Mouse (Mus musculus) CH12.LX (cell line): Measurements from ENCODE around the gene Tm9sf2. TPM values are rescaled to one million over a fixed set of nuclear protein-coding genes. Genes with fewer than 3 reads are reported as not detected.

ENCODE experiments used
- DNase-seq: peaks from one replicate; pipeline ENCODE4 v3.0.0-alpha.2; 2013; ENCODE audit errors: extremely low read depth
- H3K27ac ChIP-seq: 2 replicates; pipeline ENCODE4 v1.5.1; 2012; ENCODE audit warnings: low read depth, mild to moderate bottlenecking, control low read depth, moderate library complexity; ENCODE audit not compliant: insufficient read depth
- H3K27me3 ChIP-seq: replicated peaks from 2 replicates; pipeline ENCODE3; 2012; ENCODE audit warnings: inconsistent platforms
- H3K36me3 ChIP-seq, 2 experiments: replicated peaks in 1 of 2; 2 replicates each; pipeline versions ENCODE3 to v1.6.1; 2012; ENCODE audit warnings: inconsistent platforms in 1 of 2, low read length in 1 of 2, mild to moderate bottlenecking in 1 of 2, mixed read lengths in 1 of 2, moderate library complexity in 1 of 2; ENCODE audit not compliant: control insufficient read depth in 1 of 2, insufficient read depth in 1 of 2
- H3K4me1 ChIP-seq, 2 experiments: 2 replicates each; pipeline ENCODE4 v1.6.1; 2012; ENCODE audit warnings: inconsistent platforms in 1 of 2, moderate library complexity in 1 of 2; ENCODE audit not compliant: insufficient read depth in 2 of 2, control insufficient read depth in 1 of 2
- H3K4me2 ChIP-seq: 2 replicates; pipeline ENCODE4 v1.6.1; 2012; ENCODE audit warnings: low read depth, mild to moderate bottlenecking, control low read depth; ENCODE audit not compliant: poor library complexity, insufficient read depth, severe bottlenecking
- H3K4me3 ChIP-seq, 3 experiments: fragments of 150-350 bp in 1 of 3; sonication (generic) in 1 of 3; replicated peaks in 1 of 3; 2 replicates each; pipeline versions ENCODE3 to v1.5.1; 2011 to 2012; ENCODE audit warnings: low read depth in 2 of 3, low read length in 2 of 3, mild to moderate bottlenecking in 2 of 3, moderate library complexity in 2 of 3, control low read depth in 1 of 3, improper control_type of control experiment in 1 of 3, inconsistent platforms in 1 of 3, mixed read lengths in 1 of 3; ENCODE audit not compliant: poor library complexity in 1 of 3
- H3K79me2 ChIP-seq: replicated peaks from 2 replicates; pipeline ENCODE4 v1.6.1; 2012; ENCODE audit warnings: mild to moderate bottlenecking, moderate library complexity; ENCODE audit not compliant: control insufficient read depth, poor library complexity, insufficient read depth, severe bottlenecking; ENCODE audit errors: extremely low read depth
- H3K9ac ChIP-seq: 2 replicates; pipeline ENCODE4 v1.6.1; 2012; ENCODE audit warnings: low read depth, mild to moderate bottlenecking, control low read depth, moderate library complexity; ENCODE audit not compliant: insufficient read depth
- H3K9me3 ChIP-seq: replicated peaks from 2 replicates; pipeline ENCODE3; 2012; ENCODE audit warnings: low read length, inconsistent platforms, mixed read lengths
- BHLHE40 ChIP-seq: IDR thresholded peaks from 2 replicates; pipeline ENCODE4 v1.6.1; 2011; ENCODE audit warnings: mild to moderate bottlenecking, low read depth, low read length, improper control_type of control experiment
- CHD2 ChIP-seq: IDR thresholded peaks from 2 replicates; pipeline ENCODE4 v1.6.1; 2011; ENCODE audit warnings: low read length, improper control_type of control experiment
- CTCF ChIP-seq, 2 experiments: IDR thresholded peaks in 1 of 2; conservative IDR thresholded peaks in 1 of 2; 2 replicates each; pipeline ENCODE4 v1.5.1; 2011 to 2012; ENCODE audit warnings: low read depth in 2 of 2, low read length in 2 of 2, improper control_type of control experiment in 1 of 2, inconsistent platforms in 1 of 2, mild to moderate bottlenecking in 1 of 2, moderate library complexity in 1 of 2
- EP300 ChIP-seq: IDR thresholded peaks from 2 replicates; pipeline ENCODE4 v1.6.1; 2011; ENCODE audit warnings: low read length, improper control_type of control experiment
- ETS1 ChIP-seq: conservative IDR thresholded peaks from 2 replicates; pipeline ENCODE4 v1.6.1; 2012; ENCODE audit warnings: low read depth, mild to moderate bottlenecking, inconsistent platforms, low read length, improper control_type of control experiment, moderate library complexity
- GABPA ChIP-seq: IDR thresholded peaks from 2 replicates; pipeline ENCODE4 v1.6.1; 2012; ENCODE audit warnings: low read depth, low read length, improper control_type of control experiment, inconsistent platforms; ENCODE audit not compliant: insufficient replicate concordance
- HCFC1 ChIP-seq: IDR thresholded peaks from 2 replicates; pipeline ENCODE4 v1.6.1; 2012; ENCODE audit warnings: low read depth, mild to moderate bottlenecking, inconsistent platforms, low read length, improper control_type of control experiment
- IRF4 ChIP-seq: IDR thresholded peaks from 2 replicates; pipeline ENCODE4 v1.6.1; 2014; ENCODE audit warnings: low read depth, mild to moderate bottlenecking, inconsistent platforms, low read length, improper control_type of control experiment
- JUN ChIP-seq: IDR thresholded peaks from 2 replicates; pipeline ENCODE4 v1.6.1; 2011; ENCODE audit warnings: low read depth, mild to moderate bottlenecking, low read length, improper control_type of control experiment, moderate library complexity; ENCODE audit not compliant: insufficient read depth
- KAT2A ChIP-seq: IDR thresholded peaks from 2 replicates; pipeline ENCODE4 v1.6.1; 2012; ENCODE audit warnings: low read length, improper control_type of control experiment, inconsistent platforms; ENCODE audit not compliant: insufficient replicate concordance
- MAFK ChIP-seq: IDR thresholded peaks from 2 replicates; pipeline ENCODE4 v1.6.1; 2011; ENCODE audit warnings: low read length, improper control_type of control experiment; ENCODE audit not compliant: insufficient replicate concordance
- MAX ChIP-seq: IDR thresholded peaks from 2 replicates; pipeline ENCODE4 v1.6.1; 2011; ENCODE audit warnings: low read length, improper control_type of control experiment
- MAZ ChIP-seq: IDR thresholded peaks from 2 replicates; pipeline ENCODE4 v1.6.1; 2012; ENCODE audit warnings: low read depth, mild to moderate bottlenecking, inconsistent platforms, low read length, improper control_type of control experiment, moderate library complexity
- MEF2A ChIP-seq: IDR thresholded peaks from 2 replicates; pipeline ENCODE4 v1.6.1; 2014; ENCODE audit warnings: low read depth, mild to moderate bottlenecking, inconsistent platforms, low read length, improper control_type of control experiment, borderline replicate concordance
- MXI1 ChIP-seq: IDR thresholded peaks from 2 replicates; pipeline ENCODE4 v1.6.1; 2011; ENCODE audit warnings: mild to moderate bottlenecking, low read depth, low read length, improper control_type of control experiment
- MYC ChIP-seq: IDR thresholded peaks from 2 replicates; pipeline ENCODE4 v1.6.1; 2011; ENCODE audit warnings: low read depth, mild to moderate bottlenecking, improper control_type of control experiment, low read length
- POLR2A ChIP-seq: IDR thresholded peaks from 2 replicates; pipeline ENCODE4 v1.6.1; 2011; ENCODE audit warnings: low read depth, mild to moderate bottlenecking, improper control_type of control experiment, low read length
- POLR2AphosphoS2 ChIP-seq: IDR thresholded peaks from 2 replicates; pipeline ENCODE4 v1.6.1; 2011; ENCODE audit warnings: low read depth, low read length, improper control_type of control experiment
- RAD21 ChIP-seq: IDR thresholded peaks from 2 replicates; pipeline ENCODE4 v1.6.1; 2011; ENCODE audit warnings: low read depth, mild to moderate bottlenecking, low read length, improper control_type of control experiment, moderate library complexity
- RCOR1 ChIP-seq: conservative IDR thresholded peaks from 2 replicates; pipeline ENCODE4 v1.6.1; 2012; ENCODE audit warnings: low read depth, mild to moderate bottlenecking, inconsistent platforms, low read length, improper control_type of control experiment
- SIN3A ChIP-seq: IDR thresholded peaks from 2 replicates; pipeline ENCODE4 v1.6.1; 2012; ENCODE audit warnings: low read length, improper control_type of control experiment, inconsistent platforms
- SMC3 ChIP-seq: IDR thresholded peaks from 2 replicates; pipeline ENCODE4 v1.6.1; 2011; ENCODE audit warnings: low read depth, low read length, improper control_type of control experiment
- TBP ChIP-seq: conservative IDR thresholded peaks from 2 replicates; pipeline ENCODE4 v1.6.1; 2011; ENCODE audit warnings: low read depth, low read length, improper control_type of control experiment
- TCF12 ChIP-seq: IDR thresholded peaks from 2 replicates; pipeline ENCODE4 v1.6.1; 2014; ENCODE audit warnings: low read depth, mild to moderate bottlenecking, inconsistent platforms, low read length, improper control_type of control experiment
- USF1 ChIP-seq: IDR thresholded peaks from 2 replicates; pipeline ENCODE4 v1.6.1; 2014; ENCODE audit warnings: low read depth, mild to moderate bottlenecking, inconsistent platforms, low read length, improper control_type of control experiment
- USF2 ChIP-seq: conservative IDR thresholded peaks from 2 replicates; pipeline ENCODE4 v1.6.1; 2011; ENCODE audit warnings: low read depth, low read length, improper control_type of control experiment
- ZC3H11A ChIP-seq: IDR thresholded peaks from 2 replicates; pipeline ENCODE4 v1.6.1; 2012; ENCODE audit warnings: low read depth, mild to moderate bottlenecking, inconsistent platforms, low read length, improper control_type of control experiment
- ZKSCAN1 ChIP-seq: IDR thresholded peaks from 2 replicates; pipeline ENCODE4 v1.6.1; 2012; ENCODE audit warnings: low read depth, inconsistent platforms, low read length, improper control_type of control experiment, borderline replicate concordance
- ZMIZ1 ChIP-seq: IDR thresholded peaks from 2 replicates; pipeline ENCODE4 v1.6.1; 2012; ENCODE audit warnings: low read depth, mild to moderate bottlenecking, inconsistent platforms, low read length, improper control_type of control experiment
- dilution Hi-C: fragments of 300-500 bp; cut with MboI; formaldehyde crosslinking; loops from 2 replicates; pipeline ENCODE4 v1.14.3; 2020; ENCODE audit warnings: low sequenced_read_pairs; ENCODE audit not compliant: extremely low pct_unique_long_range_greater_than_20kb, extremely low pct_ligation_motif_present
- in situ Hi-C: fragments of 300-500 bp; cut with MboI; formaldehyde crosslinking; loops from 3 replicates; pipeline ENCODE4 v1.14.3; 2019; ENCODE audit warnings: low sequenced_read_pairs, low pct_ligation_motif_present, low pct_unique_long_range_greater_than_20kb, mixed read lengths
- polyA plus RNA-seq: library from polyadenylated mRNA; unstranded; fragments of >175 nt; gene quantifications from 2 replicates; pipeline ENCODE4 v1.2.1, GENCODE M21; 2012; ENCODE audit warnings: low read depth; ENCODE audit not compliant: insufficient read length
- total RNA-seq, 2 experiments: library from RNA; depleted of rRNA; stranded (reverse); fragments of 300-350 nt in 1 of 2; fragments of >200 nt in 1 of 2; gene quantifications; 2 replicates each; pipeline ENCODE4 v1.2.3; 2012 to 2014

Gene Tm9sf2
- total and polyA plus RNA-seq, 3 experiments: 49.2 to 108 (median 85.5) TPM

- dilution Hi-C loops (no loop called here), in situ Hi-C loops (no loop called here)
- peak overlapping the region; percentile 78 for H3K27ac ChIP-seq
- no peaks in the 10 kb centered on the region for H3K27me3 ChIP-seq
- no peaks in the 10 kb centered on the region for H3K9me3 ChIP-seq
- H3K9ac ChIP-seq: no peak overlapping the region
- H3K4me2 ChIP-seq: no peak overlapping the region
- H3K4me3 ChIP-seq: no peak overlapping the region
- peaks cover 59 to 97% of the 10 kb centered on the region in 2 experiments for H3K4me1 ChIP-seq
- TF ChIP-seq USF1 (peak; percentile 58), MEF2A (peak; percentile 76), SIN3A (peak; percentile 68), RAD21 (no peak), ZC3H11A (no peak), GABPA (no peak), JUN (no peak), CHD2 (peak; percentile 68; the same call in 1 of the 2 replicates), POLR2A (no peak), MXI1 (peak; percentile 39; the same call in 1 of the 2 replicates), BHLHE40 (peak; percentile 82), TCF12 (peak; percentile 69; the same call in 1 of the 2 replicates), IRF4 (0 out of 2 replicates have a peak, but pooled peaks have one; percentile 35), KAT2A (0 out of 2 replicates have a peak, but pooled peaks have one; percentile 41), SMC3 (0 out of 2 replicates have a peak, but pooled peaks have one; percentile 2), ETS1 (peak; percentile 83), EP300 (peak; percentile 46), MAZ (peak; percentile 62; the same call in 1 of the 2 replicates), RCOR1 (peak; percentile 68; the same call in 1 of the 2 replicates), MAX (peak; percentile 81), MYC (peak; percentile 66; the same call in 1 of the 2 replicates)
- TF ChIP-seq, all 38 proteins: peak for 16
- DNase-seq: peak; percentile 64
- Histone ChIP-seq H3K36me3 (no peaks in the 10 kb centered on the region), H3K79me2 (no peaks in the 10 kb centered on the region)
Observed at GRCm38 (mm10) chr14:122057941-122058346, 48.9 kb upstream of the Tm9sf2 start.

GRCm38 (mm10) chr14:122060642-122061041, 46.2 kb upstream of the Tm9sf2 start:
- H3K36me3 ChIP-seq: no peaks in the 10 kb centered on the region
- TF ChIP-seq MXI1: no peak
- no peak for TF ChIP-seq JUN
- TF ChIP-seq MEF2A: peak; percentile 75; the same call in 1 of the 2 replicates
- TF ChIP-seq EP300: no peak
- TF ChIP-seq POLR2AphosphoS2: no peak
- no peak for TF ChIP-seq MAFK
- TF ChIP-seq MAX: peak; percentile 13; the same call in 1 of the 2 replicates
- peak; percentile 93 for TF ChIP-seq RAD21
- TF ChIP-seq SMC3: peak; percentile 100
- TF ChIP-seq POLR2A: no peak
- 0 out of 2 replicates have a peak, but pooled peaks have one; percentile 31 for TF ChIP-seq TCF12
- peak; percentile 52; the same call in 1 of the 2 replicates for TF ChIP-seq IRF4
- peak; percentile 92 to 99 for TF ChIP-seq CTCF (conservative IDR thresholded peaks at IDR 0.05 in 1 of 2, IDR thresholded peaks at IDR 0.05 in 1 of 2; ENCODE audit: low read depth in 2 of 2, low read length in 2 of 2)
- no peak for TF ChIP-seq ZKSCAN1
- TF ChIP-seq GABPA: no peak
- TF ChIP-seq ZMIZ1: no peak
- TF ChIP-seq ETS1: no peak
- no peak for TF ChIP-seq USF2
- TF ChIP-seq TBP: no peak
- TF ChIP-seq HCFC1: no peak
- TF ChIP-seq ZC3H11A: peak; percentile 96
- TF ChIP-seq KAT2A: no peak

More at GRCm38 (mm10) chr14:122060642-122061041, 46.2 kb upstream of the Tm9sf2 start:
- Histone ChIP-seq H3K27ac (no peak overlapping the region), H3K4me3 (no peak overlapping the region), H3K4me1 (peaks cover 50 to 97% of the 10 kb centered on the region in 2 experiments), H3K4me2 (no peak overlapping the region), H3K27me3 (no peaks in the 10 kb centered on the region), H3K9me3 (no peaks in the 10 kb centered on the region), H3K79me2 (no peaks in the 10 kb centered on the region), H3K9ac (no peak overlapping the region)
- dilution Hi-C loops: no loop called here
- in situ Hi-C loops: loop anchor here (5.0 to 10.0 kb wide), 3 partner anchors 114 to 193 kb away; no protein-coding TSS in a partner anchor
- peak; percentile 94 for DNase-seq
